Mouse (Mus musculus) large intestine, adult 2 months (tissue): ENCODE data around the gene Celsr2. TPM values are rescaled to one million over a fixed set of nuclear protein-coding genes. Genes with fewer than 3 reads are reported as not detected.
A peak's percentile ranks its signal among the peaks of the same experiment; 100 is the strongest.

Experiments used
- DNase-seq: peaks from one replicate; pipeline ENCODE4 v3.0.0-alpha.2; 2012; ENCODE audit warnings: low read depth, low spot score
- WGBS: fragments of 180-500 bp; shearing (Covaris S2); methylation state at CpG from one replicate; pipeline ENCODE4 v1.1.7; 2018; 5-methylcytosine and 5-hydroxymethylcytosine counted together
- polyA plus RNA-seq: library from polyadenylated mRNA; depleted of rRNA; stranded (reverse); fragments of >200 nt; gene quantifications from 2 replicates; pipeline ENCODE4 v1.2.3, GENCODE M21; 2012

Gene Celsr2
- polyA plus RNA-seq, 1 experiment: 1.8 TPM

GRCm38 (mm10) chr3:108415831-108416223 lies 475 bp upstream of the Celsr2 start:
- DNase-seq: peak; percentile 22
- WGBS: under 1% methylated on average over 48 of the region's 48 CpGs

- 98% methylated on average over 35 of the region's 35 CpGs for WGBS
- no peak for DNase-seq
Measured at GRCm38 (mm10) chr3:108413634-108414360, 1.6 kb downstream of the Celsr2 start.

GRCm38 (mm10) chr3:108411754-108412121 lies 3.6 kb downstream of the Celsr2 start:
- WGBS: 72% methylated on average over 8 of the region's 8 CpGs
- no peak for DNase-seq

GRCm38 (mm10) chr3:108411026-108411753 lies 4.2 kb downstream of the Celsr2 start:
- no peak for DNase-seq
- 73% methylated on average over 5 of the region's 5 CpGs for WGBS

- 59% methylated on average over 5 of the region's 5 CpGs for WGBS
- DNase-seq: no peak
Measured at GRCm38 (mm10) chr3:108410359-108410714, 5.0 kb downstream of the Celsr2 start.

- no peak for DNase-seq
- WGBS: 70% methylated on average over 8 of the region's 8 CpGs
Measured at GRCm38 (mm10) chr3:108409656-108410358, 5.5 kb downstream of the Celsr2 start.

- 88% methylated on average over 8 of the region's 8 CpGs for WGBS
Measured at GRCm38 (mm10) chr3:108408517-108409008, 6.8 kb downstream of the Celsr2 start.

GRCm38 (mm10) chr3:108406306-108406885 lies 9.0 kb downstream of the Celsr2 start:
- no peak for DNase-seq
- WGBS: 90% methylated on average over 24 of the region's 24 CpGs

More at GRCm38 (mm10) chr3:108408517-108409008, 6.8 kb downstream of the Celsr2 start:
- no peak for DNase-seq

- 61% methylated on average over 14 of the region's 14 CpGs for WGBS
- DNase-seq: no peak
Measured at GRCm38 (mm10) chr3:108405536-108406305, 9.6 kb downstream of the Celsr2 start.

GRCm38 (mm10) chr3:108402528-108402920 lies 12.8 kb downstream of the Celsr2 start:
- WGBS: 91% methylated on average over 15 of the region's 15 CpGs
- no peak for DNase-seq

- DNase-seq: peak; percentile 64
- WGBS: 23% methylated on average over 22 of the region's 22 CpGs
Measured at GRCm38 (mm10) chr3:108401692-108402527, 13.4 kb downstream of the Celsr2 start.

- 88% methylated on average over 5 of the region's 5 CpGs for WGBS
- DNase-seq: no peak
Measured at GRCm38 (mm10) chr3:108400442-108400841, 14.9 kb downstream of the Celsr2 start.

- 90% methylated on average over 9 of the region's 9 CpGs for WGBS
- no peak for DNase-seq
Measured at GRCm38 (mm10) chr3:108398281-108398680, 17.1 kb downstream of the Celsr2 start.

GRCm38 (mm10) chr3:108392793-108393192 lies 22.6 kb downstream of the Celsr2 start:
- WGBS: 79% methylated on average over 15 of the region's 15 CpGs
- DNase-seq: no peak

GRCm38 (mm10) chr3:108392299-108392698 lies 23.1 kb downstream of the Celsr2 start:
- 37% methylated on average over 10 of the region's 10 CpGs for WGBS

GRCm38 (mm10) chr3:108389111-108389545 lies 26.2 kb downstream of the Celsr2 start:
- peak; percentile 98 for DNase-seq
- under 1% methylated on average over 5 of the region's 5 CpGs for WGBS

More at GRCm38 (mm10) chr3:108392299-108392698, 23.1 kb downstream of the Celsr2 start:
- DNase-seq: no peak

- DNase-seq: no peak
- WGBS: 42% methylated on average over 10 of the region's 10 CpGs
Measured at GRCm38 (mm10) chr3:108386186-108386585, 29.2 kb downstream of the Celsr2 start.

- 31% methylated on average over 2 of the region's 2 CpGs for WGBS
- DNase-seq: no peak
Measured at GRCm38 (mm10) chr3:108384425-108384824, 30.9 kb downstream of the Celsr2 start.
